Mouse (Mus musculus) embryonic fibroblast, embryonic 13.5 days (primary cell): ENCODE results near the gene Adgrb2. TPM values are rescaled to one million over a fixed set of nuclear protein-coding genes. Genes with fewer than 3 reads are reported as not detected.

Experiments
- H3K27ac ChIP-seq: 2 replicates; pipeline ENCODE4 v1.5.1; 2012; ENCODE audit warnings: low read length, control low read depth, inconsistent platforms; ENCODE audit not compliant: insufficient read depth
- H3K4me1 ChIP-seq: 2 replicates; pipeline ENCODE4 v1.6.1; 2011; ENCODE audit warnings: low read length; ENCODE audit not compliant: control insufficient read depth, insufficient read depth
- H3K4me3 ChIP-seq: 2 replicates; pipeline ENCODE4 v1.5.1; 2011; ENCODE audit warnings: mild to moderate bottlenecking, control low read depth, low read length; ENCODE audit not compliant: insufficient read depth
- CTCF ChIP-seq: IDR thresholded peaks from 2 replicates; pipeline ENCODE4 v1.5.1; 2011; ENCODE audit warnings: mild to moderate bottlenecking, control low read depth, low read length, moderate library complexity, borderline replicate concordance; ENCODE audit not compliant: insufficient read depth
- POLR2A ChIP-seq: IDR thresholded peaks from 2 replicates; pipeline ENCODE4 v1.6.1; 2011; ENCODE audit warnings: low read depth, mild to moderate bottlenecking, control low read depth, low read length, moderate library complexity
- polyA plus RNA-seq: library from polyadenylated mRNA; stranded (reverse); fragments of >200 nt; gene quantifications from 2 replicates; pipeline ENCODE4 v1.2.4, GENCODE M21; 2011; ENCODE audit warnings: low read depth; ENCODE audit not compliant: missing spikeins, insufficient read length

Adgrb2 gene
- polyA plus RNA-seq, 1 experiment = 3.7 TPM

- H3K4me1 ChIP-seq = no peaks in the 10 kb centered on the region
- no peak overlapping the region for H3K4me3 ChIP-seq
- TF ChIP-seq CTCF = no peak
- TF ChIP-seq POLR2A = no peak
- no peak overlapping the region for H3K27ac ChIP-seq
Measured at GRCm38 (mm10) chr4:130063191-130063590, 78.5 kb downstream of the Adgrb2 start.

- Histone ChIP-seq H3K4me3 (no peak overlapping the region), H3K4me1 (no peaks in the 10 kb centered on the region), H3K27ac (no peak overlapping the region)
- TF ChIP-seq POLR2A = no peak
- peak; percentile 76 for TF ChIP-seq CTCF
Measured at GRCm38 (mm10) chr4:130066816-130067215, 82.1 kb downstream of the Adgrb2 start.

GRCm38 (mm10) chr4:130070523-130070922 is 85.9 kb downstream of the Adgrb2 start:
- H3K4me3 ChIP-seq = no peak overlapping the region
- H3K4me1 ChIP-seq = 0 out of 2 replicates have a peak, but pooled peaks cover 5% of the 10 kb centered on the region
- TF ChIP-seq CTCF (no peak), POLR2A (no peak)
- no peak overlapping the region for H3K27ac ChIP-seq

GRCm38 (mm10) chr4:130071758-130072157 is 87.1 kb downstream of the Adgrb2 start:
- no peak for TF ChIP-seq CTCF
- no peak for TF ChIP-seq POLR2A
- Histone ChIP-seq H3K27ac (no peak overlapping the region), H3K4me1 (0 out of 2 replicates have a peak, but pooled peaks cover 5% of the 10 kb centered on the region), H3K4me3 (no peak overlapping the region)

Other genes with a start within 250 kb of the Adgrb2 start
- 113 and 146 TPM in 2 replicates for gene Khdrbs1, start 242.6 kb upstream of the Adgrb2 start, polyA plus RNA-seq
- 501 and 598 TPM in 2 replicates for gene Ptp4a2, start 173.7 kb upstream of the Adgrb2 start, polyA plus RNA-seq
- gene Spocd1, start 55.6 kb upstream of the Adgrb2 start, polyA plus RNA-seq = 0.52 TPM in 1 of 2 replicates, not detected in the other
- gene Col16a1, start 63.0 kb downstream of the Adgrb2 start, polyA plus RNA-seq = 133 and 156 TPM in 2 replicates
- gene Pef1, start 117.7 kb downstream of the Adgrb2 start, polyA plus RNA-seq = 38.1 and 42.3 TPM in 2 replicates
- gene Hcrtr1, start 154.5 kb downstream of the Adgrb2 start, polyA plus RNA-seq = not detected in 2 replicates
- gene Tinagl1, start 190.3 kb downstream of the Adgrb2 start, polyA plus RNA-seq = 42.1 and 97.0 TPM in 2 replicates
- gene Gm853, start 237.5 kb downstream of the Adgrb2 start, polyA plus RNA-seq = not detected in 2 replicates